Mouse (Mus musculus) ES-Bruce4 (cell line): ENCODE data around the gene Dnah6. TPM values are rescaled to one million over a fixed set of nuclear protein-coding genes. Genes with fewer than 3 reads are reported as not detected.

Source experiments
- H3K27ac ChIP-seq: 2 replicates; pipeline ENCODE4 v1.5.1; 2012; ENCODE audit warnings: low read length, inconsistent platforms; ENCODE audit not compliant: insufficient read depth
- H3K27me3 ChIP-seq: 2 replicates; pipeline ENCODE4 v1.6.1; 2012; ENCODE audit warnings: mild to moderate bottlenecking, low read length, inconsistent platforms; ENCODE audit not compliant: control insufficient read depth, poor library complexity, insufficient read depth, severe bottlenecking
- H3K36me3 ChIP-seq: 2 replicates; pipeline ENCODE4 v1.6.1; 2012; ENCODE audit warnings: inconsistent platforms, mild to moderate bottlenecking, low read length, moderate library complexity; ENCODE audit not compliant: control insufficient read depth, poor library complexity, insufficient read depth, severe bottlenecking
- H3K4me1 ChIP-seq: one replicate; pipeline ENCODE4 v1.8.1; 2011; ENCODE audit warnings: low read length; ENCODE audit not compliant: control insufficient read depth, insufficient read depth
- H3K4me3 ChIP-seq: 2 replicates; pipeline ENCODE4 v1.5.1; 2011; ENCODE audit warnings: low read depth, mild to moderate bottlenecking, low read length
- H3K9ac ChIP-seq: 2 replicates; pipeline ENCODE4 v1.6.1; 2012; ENCODE audit warnings: low read depth, mild to moderate bottlenecking, inconsistent platforms; ENCODE audit not compliant: poor library complexity, severe bottlenecking
- H3K9me3 ChIP-seq: replicated peaks from 2 replicates; pipeline ENCODE4 v1.6.1; 2012; ENCODE audit warnings: mild to moderate bottlenecking, low read length, inconsistent platforms; ENCODE audit not compliant: control insufficient read depth, poor library complexity, insufficient read depth, severe bottlenecking
- CTCF ChIP-seq: IDR thresholded peaks from one replicate; pipeline ENCODE4 v1.8.1; 2011; ENCODE audit warnings: low read depth, low read length
- EP300 ChIP-seq: IDR thresholded peaks from 2 replicates; pipeline ENCODE4 v1.6.1; 2011; ENCODE audit warnings: low read depth, low read length; ENCODE audit not compliant: insufficient read depth
- POLR2A ChIP-seq: IDR thresholded peaks from one replicate; pipeline ENCODE4 v1.8.1; 2011; ENCODE audit warnings: low read length; ENCODE audit not compliant: insufficient read depth
- polyA plus RNA-seq: library from polyadenylated mRNA; stranded (reverse); fragments of >200 nt; gene quantifications from 2 replicates; pipeline ENCODE4 v1.2.4, GENCODE M21; 2011; ENCODE audit warnings: low read depth; ENCODE audit not compliant: missing spikeins, insufficient read depth, insufficient read length

The Dnah6 gene
- polyA plus RNA-seq, 1 experiment: not detected

GRCm38 (mm10) chr6:72993054-72993687 is 228.3 kb downstream of the Dnah6 start:
- H3K9ac ChIP-seq: no peak overlapping the region
- H3K4me1 ChIP-seq: peaks cover 3% of the 10 kb centered on the region
- H3K27ac ChIP-seq: no peak overlapping the region
- no peak overlapping the region for H3K4me3 ChIP-seq
- H3K36me3 ChIP-seq: no peaks in the 10 kb centered on the region
- TF ChIP-seq POLR2A (no peak), CTCF (no peak), EP300 (no peak)
- no peaks in the 10 kb centered on the region for H3K9me3 ChIP-seq
- no peaks in the 10 kb centered on the region for H3K27me3 ChIP-seq

DNA sequence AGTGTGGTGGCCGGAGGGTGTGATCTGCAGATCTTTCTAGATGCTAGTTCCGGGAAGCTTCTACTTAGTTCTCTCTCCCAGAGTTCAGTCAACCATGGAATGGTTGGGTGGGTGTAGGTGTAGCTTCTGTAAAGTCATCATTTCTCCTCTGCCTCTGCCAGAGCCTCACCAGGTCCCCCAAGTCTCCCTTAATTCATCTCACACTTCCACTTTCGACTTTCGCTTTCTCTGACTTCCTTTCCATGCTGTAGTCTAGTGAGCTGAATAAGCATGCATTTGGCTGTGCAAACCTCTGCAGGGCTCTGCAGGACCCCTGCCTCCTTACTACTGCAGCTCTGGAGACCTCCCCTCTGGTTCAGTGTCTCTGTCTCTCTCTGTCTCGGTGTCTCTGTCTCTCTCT is 231.2 kb downstream of the Dnah6 start:
- Histone ChIP-seq H3K4me3 (no peak overlapping the region), H3K36me3 (no peaks in the 10 kb centered on the region), H3K27ac (no peak overlapping the region), H3K9me3 (no peaks in the 10 kb centered on the region), H3K27me3 (no peaks in the 10 kb centered on the region), H3K4me1 (peaks cover 3% of the 10 kb centered on the region), H3K9ac (no peak overlapping the region)
- TF ChIP-seq CTCF (no peak), EP300 (no peak)

DNA sequence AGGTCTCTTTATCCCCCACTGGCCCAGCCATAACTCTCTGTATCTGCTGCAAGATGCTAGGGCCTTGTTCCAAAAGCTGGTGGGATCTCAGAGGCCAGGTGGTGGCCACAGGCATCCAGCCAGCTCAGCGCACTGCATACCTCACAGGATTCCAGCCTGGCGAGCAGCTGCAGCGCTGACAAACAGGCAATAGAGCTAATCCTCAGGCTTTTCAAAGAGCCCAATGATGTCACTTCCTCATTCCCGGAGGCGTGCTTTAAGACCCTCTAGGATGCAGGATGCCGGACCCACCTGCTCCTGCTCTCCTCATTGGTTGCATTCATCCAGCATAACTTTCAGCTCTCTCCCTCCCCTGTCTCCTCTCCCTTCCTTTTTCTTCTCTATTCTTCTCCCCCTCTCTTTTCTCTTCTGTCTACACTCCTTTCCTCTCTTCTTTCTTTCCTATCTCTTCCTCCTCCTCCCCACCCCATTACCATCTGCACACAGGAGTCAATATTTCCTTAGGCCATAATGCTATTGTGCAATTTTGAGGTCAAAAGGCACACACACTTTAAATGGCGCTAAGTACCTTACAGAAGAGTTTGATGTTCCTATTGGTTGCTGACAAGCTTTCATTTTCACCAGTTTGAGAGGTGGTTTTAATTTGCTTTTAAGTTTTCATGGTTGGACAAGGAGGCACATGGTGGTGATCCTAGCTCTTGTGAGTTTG is 232.3 kb downstream of the Dnah6 start:
- Histone ChIP-seq H3K36me3 (no peaks in the 10 kb centered on the region), H3K27ac (no peak overlapping the region), H3K4me3 (no peak overlapping the region), H3K9me3 (no peaks in the 10 kb centered on the region), H3K9ac (no peak overlapping the region), H3K27me3 (no peaks in the 10 kb centered on the region), H3K4me1 (peaks cover 3% of the 10 kb centered on the region)
- no peak for TF ChIP-seq POLR2A
- TF ChIP-seq EP300: no peak
- TF ChIP-seq CTCF: no peak

GRCm38 (mm10) chr6:72982506-72982905 is 238.9 kb downstream of the Dnah6 start:
- H3K27me3 ChIP-seq: no peaks in the 10 kb centered on the region
- no peaks in the 10 kb centered on the region for H3K36me3 ChIP-seq
- no peaks in the 10 kb centered on the region for H3K9me3 ChIP-seq
- H3K4me1 ChIP-seq: no peaks in the 10 kb centered on the region
- H3K9ac ChIP-seq: no peak overlapping the region
- no peak overlapping the region for H3K27ac ChIP-seq
- no peak overlapping the region for H3K4me3 ChIP-seq
- TF ChIP-seq POLR2A: no peak
- TF ChIP-seq CTCF: no peak
- no peak for TF ChIP-seq EP300

GRCm38 (mm10) chr6:72981851-72982250 is 239.6 kb downstream of the Dnah6 start:
- no peak overlapping the region for H3K27ac ChIP-seq
- H3K9ac ChIP-seq: no peak overlapping the region
- no peaks in the 10 kb centered on the region for H3K9me3 ChIP-seq
- no peaks in the 10 kb centered on the region for H3K27me3 ChIP-seq
- H3K4me3 ChIP-seq: no peak overlapping the region
- TF ChIP-seq EP300: no peak
- TF ChIP-seq CTCF: no peak
- TF ChIP-seq POLR2A: no peak
- no peaks in the 10 kb centered on the region for H3K36me3 ChIP-seq
- H3K4me1 ChIP-seq: no peaks in the 10 kb centered on the region

GRCm38 (mm10) chr6:72981124-72981651 is 240.3 kb downstream of the Dnah6 start:
- H3K4me1 ChIP-seq: no peaks in the 10 kb centered on the region
- no peaks in the 10 kb centered on the region for H3K9me3 ChIP-seq
- no peak overlapping the region for H3K9ac ChIP-seq
- TF ChIP-seq EP300 (no peak), POLR2A (no peak), CTCF (no peak)
- H3K27me3 ChIP-seq: no peaks in the 10 kb centered on the region
- no peaks in the 10 kb centered on the region for H3K36me3 ChIP-seq
- H3K4me3 ChIP-seq: no peak overlapping the region
- H3K27ac ChIP-seq: no peak overlapping the region
